Mouse (Mus musculus): ENCODE measurements around the gene Was. TPM values are rescaled to one million over a fixed set of nuclear protein-coding genes. Genes with fewer than 3 reads are reported as not detected.
A peak's percentile ranks its signal among the peaks of the same experiment; 100 is the strongest.
"Not testable (repeated sequence)": the region's sequence is repeated elsewhere in the genome, so short reads cannot be mapped to it uniquely, and the experiment has no call there.

Gene Was
- polyA plus RNA-seq (2012; rRNA removed): 1.1 and 1.4 TPM in 2 replicates

DNA sequence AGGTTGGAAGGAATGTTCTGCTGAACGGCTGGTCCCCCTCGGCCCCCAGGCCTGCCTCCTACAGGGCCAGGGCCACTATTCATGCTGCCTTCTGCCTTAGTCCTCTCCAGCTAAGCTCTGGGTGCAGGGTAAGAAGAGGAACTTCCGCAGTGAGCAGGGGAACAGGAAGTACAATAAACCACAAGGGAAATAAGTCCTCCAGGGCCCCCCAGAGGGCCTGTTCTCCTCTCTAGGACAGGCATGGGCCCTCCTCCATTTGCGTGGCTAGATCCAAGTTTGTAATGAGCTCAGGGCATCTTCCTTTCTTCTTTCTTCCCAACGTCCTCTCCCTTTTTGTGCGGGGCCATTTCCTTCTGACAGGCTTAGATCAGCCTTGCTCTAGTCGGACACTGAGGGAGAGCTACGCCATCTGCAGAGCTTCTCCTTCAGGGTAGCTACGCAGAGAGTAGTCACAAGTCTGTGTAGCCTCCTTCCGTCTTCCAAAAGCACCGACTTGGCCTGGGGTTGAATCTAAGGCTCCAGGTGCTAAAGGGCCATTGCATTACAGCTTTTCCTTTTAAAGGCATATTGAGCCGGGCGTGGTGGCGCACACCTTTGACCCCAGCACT is at the start of gene Was:
Was (minus strand) TSS at position 153 of the 608 bp plus-strand sequence.
- DNase-seq (ENCODE audit: extremely low spot score in 1 of 2, low spot score in 1 of 2): no peak

DNA sequence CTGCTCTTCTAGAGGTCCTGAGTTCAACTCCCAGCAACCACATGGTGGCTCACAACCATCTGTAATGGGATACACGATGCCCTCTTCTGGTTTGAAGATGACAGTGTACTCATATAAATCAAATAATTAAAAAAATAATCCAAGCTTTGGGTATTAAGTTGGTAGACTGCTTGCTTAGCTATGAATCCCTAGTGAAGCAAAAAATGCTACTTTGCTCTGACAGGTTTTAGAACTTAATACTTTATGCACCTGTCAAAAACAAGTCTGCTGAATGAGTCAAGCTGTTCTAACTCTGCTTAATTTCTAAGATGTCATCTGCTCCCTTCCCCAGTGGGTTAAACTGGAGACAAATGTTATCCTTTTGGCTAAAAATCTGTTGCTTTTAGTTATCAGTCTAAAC is 49.2 kb upstream of the Was start:
- no peak for DNase-seq (ENCODE audit: extremely low spot score in 1 of 2, low spot score in 1 of 2)

DNA sequence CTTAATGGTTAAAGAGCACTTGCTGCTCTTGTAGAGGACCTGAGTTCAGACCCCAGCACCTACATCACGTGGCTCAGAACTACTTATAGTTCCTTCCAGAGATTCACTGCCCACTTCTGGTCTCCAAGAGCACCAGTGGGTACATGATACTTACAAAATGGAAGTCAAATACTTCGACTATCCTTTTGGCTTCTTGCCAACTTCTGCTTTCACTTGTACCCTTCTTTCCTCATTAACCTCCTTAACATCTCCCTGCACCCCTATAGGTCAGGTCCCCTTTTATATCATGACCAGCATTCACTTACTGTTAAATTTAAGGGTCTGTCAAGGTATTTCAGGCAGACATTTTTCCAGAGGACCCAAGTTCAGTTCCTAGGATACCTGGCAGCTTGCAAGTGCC is 45.6 kb upstream of the Was start:
- no peak for DNase-seq (ENCODE audit: extremely low spot score in 1 of 2, low spot score in 1 of 2)

DNA sequence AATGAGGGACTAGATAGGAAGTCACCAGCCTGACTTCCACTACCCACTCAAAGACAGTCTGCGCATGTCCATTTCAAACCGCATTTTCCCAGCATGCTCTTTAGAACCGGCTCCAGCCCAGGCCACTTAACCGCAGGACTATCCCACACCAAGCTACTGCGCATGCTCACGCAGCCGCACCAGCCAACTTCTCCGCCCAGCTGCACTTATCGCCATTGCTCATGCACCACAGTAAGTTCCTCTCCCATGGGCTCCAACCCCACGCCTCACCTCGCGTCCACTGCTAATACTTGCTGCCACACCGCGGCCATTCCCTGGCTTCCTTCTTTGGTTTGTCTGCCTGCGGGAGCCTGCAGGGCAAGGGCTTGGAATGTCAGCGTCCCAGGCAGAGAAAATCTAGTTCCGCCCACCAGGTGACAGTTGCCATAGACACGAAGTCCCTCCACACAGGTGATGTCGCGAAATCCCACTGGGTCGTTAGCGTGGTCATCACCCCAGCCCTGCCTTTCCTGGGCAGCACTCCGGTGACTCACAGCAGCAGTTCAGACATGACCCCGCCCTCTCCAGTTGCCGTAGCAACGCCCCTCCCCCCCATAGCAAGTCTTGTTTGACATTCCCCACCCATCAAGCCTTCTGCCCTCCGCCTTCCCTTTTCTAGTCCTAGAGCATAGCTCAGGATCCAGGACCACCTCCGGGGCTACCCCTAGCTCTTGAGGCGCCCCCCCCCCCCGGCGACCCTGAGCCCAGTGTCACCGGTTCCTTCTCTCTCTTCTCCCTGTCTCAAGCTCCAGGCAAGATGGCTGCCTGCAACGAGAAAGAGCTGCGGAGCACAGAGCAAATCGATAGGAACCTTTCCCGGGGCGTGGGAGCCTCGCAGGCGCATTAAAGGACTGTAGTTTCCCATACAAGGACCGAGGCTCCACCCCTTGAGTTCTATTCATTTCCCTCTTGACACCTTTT is 42.0 kb upstream of the Was start, which contains the start of gene Wdr13:
Wdr13 (minus strand) TSS at position 876 of the 960 bp plus-strand sequence.
- DNase-seq (ENCODE audit: extremely low spot score in 1 of 2, low spot score in 1 of 2): peak; percentile 85 to 91

DNA sequence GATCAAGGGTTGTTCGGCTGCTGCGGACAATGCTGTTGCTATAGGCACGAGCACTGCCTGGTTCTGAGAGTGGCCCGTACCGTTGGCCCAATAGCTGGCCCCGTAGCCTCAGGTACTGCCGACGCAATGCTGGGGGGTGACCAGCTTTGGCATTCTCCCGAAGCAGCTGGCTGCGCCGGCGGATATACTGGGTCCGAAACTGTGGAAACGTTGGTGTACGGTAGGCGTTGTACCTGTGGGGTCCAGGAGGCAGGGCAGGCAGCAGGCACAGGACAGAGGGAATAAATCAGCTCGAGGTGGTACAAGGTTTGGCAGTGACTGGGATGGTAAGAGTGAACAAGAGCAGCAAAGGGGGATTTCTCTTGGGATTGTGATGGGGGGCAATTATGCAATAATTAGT is 41.1 kb upstream of the Was start:
- DNase-seq (ENCODE audit: extremely low spot score in 1 of 2, low spot score in 1 of 2): no peak

DNA sequence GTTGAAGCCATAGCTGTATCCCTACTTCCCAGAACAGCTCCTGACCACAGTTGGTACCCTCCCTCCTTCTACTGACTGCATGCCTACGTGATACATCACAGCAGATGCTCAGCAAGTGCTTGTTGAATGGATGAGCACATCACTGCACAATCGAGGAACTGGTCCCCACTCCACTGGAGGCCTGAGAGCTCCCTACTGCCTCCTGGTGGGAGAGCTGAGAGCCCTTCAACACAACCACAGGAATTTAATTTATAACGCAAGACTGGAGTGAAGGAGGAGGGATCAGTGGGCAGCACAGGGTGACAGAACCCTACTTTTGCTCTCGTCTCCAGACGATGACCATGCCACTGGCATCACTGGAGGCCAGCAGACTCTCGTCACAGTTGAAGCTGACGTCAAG is 34.9 kb upstream of the Was start:
- no peak for DNase-seq (ENCODE audit: extremely low spot score in 1 of 2, low spot score in 1 of 2)

DNA sequence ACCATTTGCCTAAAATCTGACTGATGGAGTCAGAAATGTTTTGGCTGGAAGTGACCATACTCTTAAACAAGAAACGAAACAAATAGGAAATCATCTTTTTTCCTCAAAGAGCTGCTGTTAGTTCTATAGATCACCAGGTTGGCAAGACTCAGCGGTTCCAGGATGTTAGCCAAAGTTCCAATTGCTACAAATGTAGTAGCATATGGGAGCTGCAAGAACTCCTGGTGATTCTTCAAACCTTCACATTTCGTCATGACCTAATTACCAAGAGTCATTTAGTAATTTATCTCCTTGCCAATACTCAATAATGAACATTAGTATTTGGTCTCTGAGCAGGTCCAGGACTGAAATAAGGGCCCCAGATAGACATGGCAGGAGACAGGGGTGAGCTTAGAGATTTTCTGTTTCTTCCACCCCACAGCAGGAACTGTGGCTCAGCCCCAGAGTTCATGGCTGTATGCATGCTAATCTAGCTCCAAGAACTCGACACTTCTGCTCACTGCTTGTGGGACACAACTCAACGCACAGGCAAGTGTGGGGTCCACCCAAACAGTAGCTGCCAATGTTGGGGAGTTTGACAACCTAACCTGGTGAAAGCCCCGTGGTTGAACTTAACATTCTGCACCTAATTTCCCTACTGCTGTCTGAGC is 33.6 kb upstream of the Was start:
- DNase-seq (ENCODE audit: extremely low spot score in 1 of 2, low spot score in 1 of 2): no peak

DNA sequence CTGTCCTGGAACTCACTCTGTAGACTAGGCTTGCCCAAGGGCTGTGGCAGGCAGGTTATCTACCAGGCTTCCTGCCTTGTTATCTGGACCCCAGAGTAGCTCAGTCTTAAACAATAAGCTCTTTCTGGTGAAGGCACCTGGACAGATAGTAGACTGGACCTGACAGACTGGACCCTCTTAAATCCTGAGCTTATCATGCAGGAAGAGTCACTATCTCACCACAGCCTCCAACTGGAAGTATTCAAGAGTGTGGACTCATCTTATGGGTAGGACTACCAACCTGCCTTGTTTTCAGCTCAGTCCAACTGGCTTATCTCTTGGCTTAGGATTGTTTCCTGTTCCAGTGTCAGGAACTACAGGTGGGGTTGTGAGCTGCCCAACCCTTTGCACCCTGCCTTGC is 27.0 kb upstream of the Was start:
- no peak for DNase-seq (ENCODE audit: extremely low spot score in 1 of 2, low spot score in 1 of 2)

DNA sequence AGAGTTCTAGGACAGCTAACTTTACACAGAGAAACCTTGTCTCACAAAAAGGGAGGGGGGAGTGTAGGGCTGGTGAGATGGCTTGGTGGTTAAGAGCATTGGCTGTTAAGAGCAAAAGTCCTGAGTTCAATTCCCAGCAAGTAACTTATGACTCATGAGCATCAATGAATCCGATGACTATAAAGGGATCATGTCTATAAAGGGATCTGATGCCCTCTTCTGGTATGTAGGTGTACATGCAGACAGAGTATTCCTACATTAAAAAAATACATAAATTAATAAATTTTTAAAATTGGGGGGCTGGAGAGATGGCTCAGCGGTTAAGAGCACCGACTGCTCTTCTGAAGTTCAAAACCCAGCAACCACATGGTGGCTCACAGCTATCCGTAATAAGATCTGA is 25.0 kb upstream of the Was start:
- DNase-seq (ENCODE audit: extremely low spot score in 1 of 2, low spot score in 1 of 2): no peak

DNA sequence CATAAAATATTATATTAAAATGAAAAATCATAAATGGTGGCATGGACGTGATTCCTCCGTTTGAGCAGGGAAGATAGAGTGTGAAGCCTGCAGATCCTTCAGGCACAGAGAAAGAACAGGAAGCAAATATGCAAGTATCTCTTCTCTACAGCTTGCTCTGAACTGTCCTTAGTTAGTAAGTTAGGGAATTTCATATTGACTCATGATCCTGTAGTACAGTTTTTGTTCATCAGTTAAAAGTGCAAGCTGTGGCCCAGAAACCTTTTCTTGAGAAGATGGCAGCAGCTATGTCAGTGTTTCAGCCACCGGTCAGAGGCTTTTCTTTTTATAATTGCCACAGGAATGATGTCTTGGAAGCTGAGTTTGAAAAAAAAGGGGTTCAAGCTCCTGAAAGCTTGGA is 14.7 kb upstream of the Was start:
- DNase-seq (ENCODE audit: extremely low spot score in 1 of 2, low spot score in 1 of 2): no peak

DNA sequence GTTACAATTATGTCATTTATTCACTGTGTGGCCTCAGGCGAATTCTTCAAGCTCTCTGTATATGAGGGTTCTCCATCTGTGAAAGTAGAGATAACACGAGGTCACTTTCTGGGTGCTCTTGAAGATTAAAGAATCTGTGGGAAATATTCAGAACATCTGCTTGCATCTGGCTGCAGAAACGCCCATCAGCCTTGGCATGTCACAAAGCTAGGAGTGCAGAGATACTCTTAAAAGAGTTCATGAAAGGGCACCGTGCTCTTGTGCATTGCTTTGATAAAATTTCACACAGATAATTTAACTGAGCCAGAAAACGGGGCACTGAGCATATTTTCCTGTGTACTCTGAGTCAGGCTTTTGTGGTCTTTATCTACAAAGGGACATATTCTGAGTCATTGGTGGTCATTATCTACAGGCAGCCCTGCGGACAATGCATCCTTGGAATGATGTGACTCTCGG is 11.9 kb upstream of the Was start:
- DNase-seq (ENCODE audit: extremely low spot score in 1 of 2, low spot score in 1 of 2): no peak

DNA sequence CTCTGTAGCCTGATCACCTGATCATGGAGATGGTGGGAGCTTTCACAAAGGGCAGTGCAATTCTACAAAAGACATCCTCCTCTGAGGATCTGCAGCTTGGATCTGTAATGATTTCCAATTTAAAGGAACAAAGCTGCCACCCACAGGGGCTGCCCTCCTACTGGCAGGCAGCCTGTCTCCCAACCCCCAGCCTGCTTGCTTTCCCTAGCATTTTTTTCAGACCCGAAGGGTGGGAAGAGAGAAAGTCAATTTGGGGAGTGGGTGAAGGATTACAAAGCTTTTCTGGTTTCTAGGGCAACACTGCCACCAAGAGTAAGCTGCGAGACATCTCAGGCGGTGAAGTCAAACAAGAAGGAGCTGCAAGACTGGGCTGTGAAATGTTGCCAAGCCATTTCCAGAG is 10.7 kb upstream of the Was start:
- peak; percentile 43 to 75 for DNase-seq (ENCODE audit: extremely low spot score in 1 of 2, low spot score in 1 of 2)

DNA sequence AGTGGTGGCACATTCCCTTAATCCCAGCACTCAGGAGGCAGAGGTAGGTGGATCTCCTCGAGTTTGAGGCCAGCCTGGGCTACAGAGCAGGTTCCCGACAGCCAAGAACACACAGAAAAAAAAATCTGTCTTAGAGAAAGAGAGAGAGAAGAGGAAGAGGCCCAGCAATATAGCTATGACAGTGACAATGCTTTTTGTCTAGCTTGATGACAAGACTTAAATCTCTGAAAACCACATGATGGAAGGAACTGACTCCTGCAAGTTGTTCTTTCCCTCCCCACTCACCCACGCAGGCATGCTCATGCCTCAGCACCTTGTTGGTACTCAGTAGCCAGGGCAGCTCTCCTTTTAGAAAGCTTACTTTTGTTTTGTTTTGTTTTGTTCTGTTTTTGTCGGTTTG is 9.1 kb upstream of the Was start:
- DNase-seq (ENCODE audit: extremely low spot score in 1 of 2, low spot score in 1 of 2): no peak

DNA sequence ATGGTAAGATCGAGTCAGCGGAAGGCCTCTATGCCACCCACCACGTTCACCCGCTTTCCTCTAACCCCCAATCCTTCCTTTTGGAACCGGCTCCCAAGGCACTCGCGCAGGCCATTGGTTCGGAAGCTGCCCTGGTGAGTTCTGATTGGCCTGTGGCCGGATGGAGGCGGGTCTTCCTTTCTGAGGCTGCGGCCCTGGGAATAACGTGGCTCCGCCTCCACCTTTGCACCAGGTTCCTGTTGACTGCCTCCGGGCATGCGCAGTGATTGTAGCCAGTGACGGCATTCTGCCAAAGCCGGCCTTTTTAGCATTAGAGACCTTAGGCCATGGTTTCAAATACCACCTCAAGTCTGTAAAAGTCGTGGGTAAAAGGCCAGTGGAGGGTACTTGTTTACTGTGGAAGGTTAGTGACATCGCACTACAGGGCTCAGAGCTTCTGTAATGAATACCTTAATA is 6.5 kb upstream of the Was start:
- DNase-seq (ENCODE audit: extremely low spot score in 1 of 2, low spot score in 1 of 2): peak; percentile 94 to 96

DNA sequence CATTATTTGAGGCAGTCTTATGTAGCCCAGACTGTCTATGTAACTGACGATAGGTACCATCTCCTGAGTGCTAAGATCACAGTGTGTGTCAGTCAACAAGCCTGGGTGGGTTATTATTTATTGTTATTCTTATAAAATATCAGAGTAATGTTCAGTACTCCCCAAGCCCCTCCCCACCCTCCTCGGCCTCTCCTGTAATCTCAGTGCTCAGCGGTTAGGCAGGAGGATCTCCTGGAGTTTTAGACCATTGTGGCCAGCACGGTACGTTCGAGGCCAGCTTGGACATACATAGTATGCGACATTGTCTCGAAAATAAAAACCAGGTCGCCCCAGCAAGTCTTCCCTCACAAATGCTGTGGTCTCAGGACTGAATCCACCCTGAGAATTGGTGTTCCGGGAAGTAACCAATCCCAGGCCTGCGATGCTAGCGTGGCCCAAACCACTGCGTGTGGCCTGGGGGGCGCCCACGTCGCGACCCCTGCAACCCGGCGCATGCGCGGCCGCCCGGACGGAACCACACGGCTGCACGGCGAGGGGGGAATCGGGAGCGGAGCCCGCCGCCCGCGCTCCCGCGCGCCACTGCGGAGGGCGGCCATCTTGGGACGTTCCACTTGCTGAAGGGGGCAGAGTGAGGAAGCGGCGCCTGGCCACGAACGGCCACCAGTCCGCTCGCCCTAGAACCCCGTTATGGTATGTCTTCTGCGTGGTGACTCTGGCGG is 5.9 kb upstream of the Was start:
- DNase-seq (ENCODE audit: extremely low spot score in 1 of 2, low spot score in 1 of 2): peak; percentile 39 to 89

DNA sequence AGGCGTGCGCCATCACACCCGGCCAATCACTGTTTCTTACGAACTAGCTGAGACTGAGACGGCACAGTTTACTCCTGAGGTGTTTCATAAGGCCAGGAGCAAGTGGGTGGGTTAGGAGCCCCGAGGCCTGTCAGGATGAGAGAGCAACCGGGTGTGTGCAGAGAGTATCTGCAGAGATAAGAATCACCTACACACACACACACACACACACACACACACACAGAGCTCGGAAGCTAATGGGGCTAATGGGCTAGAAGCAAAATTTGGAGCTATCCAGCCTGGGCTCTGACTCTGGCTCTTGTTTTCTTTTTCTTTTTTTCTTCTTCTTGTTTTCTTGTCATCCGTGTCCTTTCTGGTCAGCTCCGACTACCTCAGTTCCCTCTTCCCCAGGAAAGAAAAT is 5.2 kb upstream of the Was start:
- DNase-seq (ENCODE audit: extremely low spot score in 1 of 2, low spot score in 1 of 2): no peak

DNA sequence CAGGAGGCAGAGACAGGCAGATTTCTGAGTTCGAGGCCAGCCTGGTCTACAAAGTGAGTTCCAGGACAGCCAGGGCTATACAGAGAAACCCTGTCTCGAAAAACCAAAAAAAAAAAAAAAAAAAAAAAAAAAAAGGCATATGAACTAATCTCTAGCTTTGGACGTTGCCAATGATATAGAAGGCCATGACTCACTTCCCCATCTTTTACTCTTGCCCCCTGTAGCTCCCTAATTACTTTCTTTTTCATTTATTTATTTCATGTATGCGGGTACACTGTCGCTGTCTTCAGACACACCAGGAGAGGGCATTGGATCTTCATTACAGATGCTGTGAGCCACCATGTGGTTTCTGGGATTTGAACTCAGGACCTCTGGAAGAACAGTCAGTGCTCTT is 653 bp upstream of the Was start:
- not testable (repeated sequence) for DNase-seq (ENCODE audit: extremely low spot score in 1 of 2, low spot score in 1 of 2)

DNA sequence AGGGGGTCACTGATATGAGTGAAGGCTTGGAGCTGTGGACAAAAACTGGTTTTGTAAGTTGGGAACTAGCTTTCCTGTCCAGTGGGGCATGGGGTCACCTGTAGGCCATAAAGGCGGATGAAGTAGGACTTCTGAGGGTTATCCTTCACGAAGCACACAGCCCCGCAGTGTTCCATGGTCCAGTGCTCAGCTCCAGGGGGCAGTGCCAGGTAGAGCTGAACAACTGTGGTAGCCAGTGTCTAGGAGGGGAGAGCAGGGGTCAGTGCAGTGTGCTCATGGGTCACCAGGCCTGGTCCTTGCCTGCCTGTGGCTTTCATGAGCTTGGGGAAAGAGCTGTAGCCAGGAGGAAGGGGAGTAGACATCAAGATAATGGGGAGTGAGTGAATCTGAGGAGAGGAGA is 552 bp downstream of the Was start:
- no peak for DNase-seq (ENCODE audit: extremely low spot score in 1 of 2, low spot score in 1 of 2)

DNA sequence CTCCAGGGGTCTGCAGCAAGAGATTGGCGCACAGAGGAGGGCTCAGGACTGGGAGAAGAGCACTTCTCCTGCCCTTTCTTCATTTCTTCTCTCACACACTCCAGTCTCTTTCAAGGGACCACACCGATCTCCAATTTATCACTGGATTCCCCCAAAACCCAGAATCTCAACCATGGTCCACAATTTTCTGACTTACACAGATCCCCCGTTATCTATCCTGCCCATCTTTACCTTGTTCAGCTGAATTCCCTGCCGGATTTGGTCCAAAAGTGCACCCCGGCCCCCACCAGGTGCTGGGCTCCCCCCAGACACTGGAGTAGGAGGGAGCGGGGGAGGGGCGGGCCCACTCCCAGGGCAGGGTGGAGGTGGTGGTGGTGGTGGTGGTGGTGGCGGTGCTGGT is 4.7 kb downstream of the Was start:
- DNase-seq (ENCODE audit: extremely low spot score in 1 of 2, low spot score in 1 of 2): no peak

DNA sequence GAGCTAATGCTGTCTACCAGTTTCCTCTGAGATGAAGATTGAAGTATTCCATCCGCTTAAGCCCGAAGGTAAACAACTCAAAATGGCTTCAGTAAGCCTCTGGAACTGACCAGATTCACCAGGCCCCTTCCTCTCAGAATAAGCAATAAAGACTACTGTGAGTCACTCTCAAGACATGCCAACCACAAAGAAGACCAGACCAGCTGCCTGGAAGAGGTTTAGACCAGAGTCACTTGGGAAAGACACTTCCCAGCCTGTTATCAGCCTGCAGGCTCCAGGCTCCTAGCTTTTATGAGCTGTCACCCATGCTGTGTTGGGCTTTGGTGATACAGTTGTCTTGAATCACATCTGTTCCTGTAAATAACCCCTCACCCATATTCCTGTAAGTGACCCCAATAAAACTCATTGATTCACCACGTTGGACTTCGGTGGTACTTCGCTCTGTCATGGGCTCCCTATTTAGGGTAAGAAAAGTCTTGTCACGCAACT is 5.5 kb downstream of the Was start:
- DNase-seq (ENCODE audit: extremely low spot score in 1 of 2, low spot score in 1 of 2): no peak

DNA sequence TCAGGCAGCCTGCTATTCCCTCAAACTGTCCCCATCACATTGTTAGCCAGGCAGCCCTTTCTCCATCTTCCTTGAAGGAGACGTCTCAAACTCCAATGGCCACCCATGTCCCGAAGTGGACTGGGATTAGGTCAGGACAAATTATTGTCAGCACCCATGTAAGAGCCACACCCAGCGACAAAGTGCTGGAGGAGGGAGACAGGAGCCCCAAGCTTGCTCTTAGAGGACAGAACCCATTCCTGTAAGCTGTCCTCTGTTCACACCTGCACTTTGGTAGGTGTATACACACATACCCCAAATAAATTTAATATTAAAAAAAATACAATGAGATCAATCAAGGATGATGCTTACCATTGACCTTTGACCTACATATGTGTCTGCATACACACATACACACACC is 15.2 kb downstream of the Was start:
- DNase-seq (ENCODE audit: extremely low spot score in 1 of 2, low spot score in 1 of 2): no peak

Measured in frontal cortex, adult 2 months (tissue).